Mouse (Mus musculus) central nervous system, embryonic 14 days (tissue): ENCODE results near the gene Gm5796. TPM values are rescaled to one million over a fixed set of nuclear protein-coding genes. Genes with fewer than 3 reads are reported as not detected.

Source experiments
- polyA plus RNA-seq: library from polyadenylated mRNA; depleted of rRNA; stranded (reverse); fragments of >200 nt; gene quantifications from 2 replicates; pipeline ENCODE4 v1.2.3, GENCODE M21; 2012; rRNA removed

The Gm5796 gene
- 3.6 and 3.9 TPM in 2 replicates for polyA plus RNA-seq

GRCm38 (mm10) chr14:4023641-4024040, at the start of gene Gm5796:
TSS of gene Gm5796 (plus strand) at chr14:4023941.

GRCm38 (mm10) chr14:3998094-3998493, 25.6 kb upstream of the Gm5796 start, which contains the start of gene Gm3099:
TSS of gene Gm3099 (plus strand) at chr14:3998394.

GRCm38 (mm10) chr14:4083820-4084219, 60.1 kb downstream of the Gm5796 start, which contains the start of gene Gm3115:
TSS of gene Gm3115 (plus strand) at chr14:4084120.

Other genes with a start within 250 kb of the Gm5796 start
- gene Gm3002, start 213.9 kb upstream of the Gm5796 start, polyA plus RNA-seq = 5.3 and 6.8 TPM in 2 replicates
- gene Gm3033, start 177.7 kb upstream of the Gm5796 start, polyA plus RNA-seq = not detected in 2 replicates
- gene Gm2916, start 139.8 kb upstream of the Gm5796 start, polyA plus RNA-seq = 0.06 TPM in 2 replicates
- gene Gm3029, start 92.2 kb upstream of the Gm5796 start, polyA plus RNA-seq = not detected in 2 replicates
- 0.63 and 0.86 TPM in 2 replicates for gene Gm3095, start 60.4 kb upstream of the Gm5796 start, polyA plus RNA-seq
- gene Gm3099, start 25.5 kb upstream of the Gm5796 start, polyA plus RNA-seq = not detected in 2 replicates
- not detected in 2 replicates for gene Gm3115, start 60.2 kb downstream of the Gm5796 start, polyA plus RNA-seq
- gene Gm8108, start 86.6 kb downstream of the Gm5796 start, polyA plus RNA-seq = 5.1 and 6.7 TPM in 2 replicates
- 0.04 TPM in 1 of 2 replicates, not detected in the other for gene Gm3127, start 141.1 kb downstream of the Gm5796 start, polyA plus RNA-seq
- 5.3 and 6.2 TPM in 2 replicates for gene Gm2974, start 158.6 kb downstream of the Gm5796 start, polyA plus RNA-seq
- gene Gm3138, start 225.7 kb downstream of the Gm5796 start, polyA plus RNA-seq = 0.06 TPM in 1 of 2 replicates, not detected in the other